Mouse (Mus musculus) ES-E14 (cell line): Measurements from ENCODE around the gene Ndel1.

Experiments
- CHD2 ChIP-seq: IDR thresholded peaks from 2 replicates; pipeline ENCODE4 v1.6.1; 2014; ENCODE audit warnings: mild to moderate bottlenecking, low read depth, low read length, inconsistent platforms
- HCFC1 ChIP-seq: IDR thresholded peaks from 2 replicates; pipeline ENCODE4 v1.6.1; 2012; ENCODE audit warnings: low read length, inconsistent platforms, borderline replicate concordance; ENCODE audit not compliant: insufficient read depth
- ZNF384 ChIP-seq: IDR thresholded peaks from 2 replicates; pipeline ENCODE4 v1.6.1; 2012; ENCODE audit warnings: low read depth, low read length, inconsistent platforms

GRCm38 (mm10) chr11:68888653-68889052, 17.0 kb upstream of the Ndel1 start:
- TF ChIP-seq HCFC1 (no peak), CHD2 (no peak), ZNF384 (no peak)
